Mouse (Mus musculus) heart, adult 11 months (tissue): ENCODE data around the gene Ccs.
"Not testable (repeated sequence)": the region's sequence is repeated elsewhere in the genome, so short reads cannot be mapped to it uniquely, and the experiment has no call there.

ENCODE experiments used
- DNase-seq: peaks from one replicate; pipeline ENCODE4 v3.0.0; 2022

The Ccs gene

GRCm38 (mm10) chr19:4833977-4834376 lies 5.2 kb downstream of the Ccs start:
- no peak for DNase-seq

DNA sequence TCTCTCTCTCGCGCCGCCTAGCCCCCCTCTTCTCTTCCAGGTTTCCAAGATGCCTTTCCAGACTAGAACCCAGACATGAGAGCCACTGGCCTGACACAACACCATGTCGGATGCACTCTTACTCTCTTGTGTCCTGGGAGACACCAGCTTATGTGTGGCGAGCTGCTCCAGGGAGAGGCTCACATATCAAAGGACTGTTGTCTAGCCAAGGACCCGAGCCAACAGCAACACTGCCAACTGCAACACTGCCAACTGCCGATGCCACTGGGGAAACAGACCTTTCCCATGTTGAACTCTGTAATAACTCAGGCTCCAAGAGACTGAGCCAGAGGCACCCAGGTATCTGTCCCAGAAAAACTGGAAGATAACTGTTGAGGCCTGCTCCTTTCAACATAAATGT lies 10.0 kb downstream of the Ccs start:
- peak; percentile 95 for DNase-seq

DNA sequence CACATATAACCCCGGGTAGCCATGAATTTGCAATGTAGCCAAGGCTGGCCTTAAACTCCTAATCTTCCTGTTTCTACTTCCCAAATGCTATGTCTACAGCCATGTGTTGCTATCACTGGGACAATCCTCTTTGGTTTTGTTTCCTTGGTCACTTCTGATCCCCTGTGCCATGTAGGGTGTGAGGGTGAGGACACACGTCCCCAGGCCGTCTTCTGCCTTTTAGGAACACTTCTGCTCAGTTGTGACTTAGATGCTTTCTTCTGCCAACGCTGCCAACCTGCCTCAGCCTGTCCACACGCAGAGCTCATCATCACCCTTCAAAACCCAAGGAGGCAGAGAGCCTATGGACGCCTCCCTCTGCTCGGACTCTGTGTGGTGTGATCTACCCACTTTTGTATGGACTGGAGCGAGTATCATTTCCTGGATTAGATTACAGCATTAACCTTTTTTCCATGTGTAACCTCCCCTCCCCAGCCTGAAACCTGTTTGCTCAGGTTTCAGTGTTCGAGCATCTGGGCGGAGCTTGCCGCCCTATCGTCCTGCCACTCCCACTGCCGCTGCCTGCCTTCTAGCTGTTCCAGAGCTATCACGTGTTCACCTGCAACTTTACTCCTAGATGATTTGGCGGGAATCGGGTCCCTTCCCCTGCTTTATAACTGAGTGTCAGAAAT lies 10.6 kb downstream of the Ccs start:
- DNase-seq = peak; percentile 78

DNA sequence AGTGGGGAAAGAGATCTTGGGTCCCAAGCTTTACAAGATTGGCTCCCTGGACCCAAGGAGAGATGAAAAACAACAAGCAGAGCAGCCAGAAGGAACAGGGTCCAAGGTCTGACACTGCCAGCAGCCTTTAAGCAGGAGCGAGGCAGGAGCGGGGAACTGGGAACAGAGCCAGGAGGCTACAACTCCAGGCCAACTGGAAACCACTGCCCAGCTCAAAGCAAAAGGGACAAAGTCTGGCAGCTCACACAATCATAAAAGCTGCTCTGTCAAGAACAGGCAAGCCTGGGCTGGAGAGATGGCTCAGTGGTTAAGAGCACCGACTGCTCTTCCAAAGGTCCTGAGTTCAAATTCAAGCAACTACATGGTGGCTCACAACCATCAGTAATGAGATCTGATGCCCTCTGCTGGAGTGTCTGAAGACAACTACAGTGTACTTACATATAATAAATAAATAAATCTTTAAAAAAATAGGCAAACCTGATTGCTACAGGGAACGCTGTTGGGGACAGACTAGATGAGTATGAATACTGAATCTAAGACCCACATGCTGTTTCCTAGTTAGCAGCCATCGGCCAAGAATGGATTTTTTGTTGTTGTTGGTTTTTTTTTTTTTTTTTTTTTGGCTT lies 18.3 kb downstream of the Ccs start:
- peak; percentile 98 for DNase-seq

- DNase-seq = peak; percentile 76
Observed at GRCm38 (mm10) chr19:4817182-4817835, 21.8 kb downstream of the Ccs start.

DNA sequence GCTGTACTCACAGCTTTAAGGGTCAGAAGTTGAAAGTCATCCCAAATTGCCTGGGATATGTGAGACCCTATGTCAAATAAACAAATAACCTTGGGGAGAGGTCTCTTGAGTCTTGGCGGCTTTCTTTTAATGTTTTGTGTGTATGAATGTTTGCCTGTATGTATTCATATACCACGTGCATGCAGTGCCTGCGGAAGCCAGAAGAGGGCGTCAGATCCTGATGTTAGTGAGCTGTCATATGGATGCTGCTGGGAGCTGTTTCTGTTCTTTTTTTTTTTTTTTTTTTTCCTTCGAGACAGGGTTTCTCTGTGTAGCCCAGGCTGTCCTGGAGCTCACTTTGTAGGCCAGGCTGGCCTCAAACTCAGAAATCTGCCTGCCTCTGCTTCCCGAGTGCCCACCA lies 26.1 kb downstream of the Ccs start:
- DNase-seq = no peak

DNA sequence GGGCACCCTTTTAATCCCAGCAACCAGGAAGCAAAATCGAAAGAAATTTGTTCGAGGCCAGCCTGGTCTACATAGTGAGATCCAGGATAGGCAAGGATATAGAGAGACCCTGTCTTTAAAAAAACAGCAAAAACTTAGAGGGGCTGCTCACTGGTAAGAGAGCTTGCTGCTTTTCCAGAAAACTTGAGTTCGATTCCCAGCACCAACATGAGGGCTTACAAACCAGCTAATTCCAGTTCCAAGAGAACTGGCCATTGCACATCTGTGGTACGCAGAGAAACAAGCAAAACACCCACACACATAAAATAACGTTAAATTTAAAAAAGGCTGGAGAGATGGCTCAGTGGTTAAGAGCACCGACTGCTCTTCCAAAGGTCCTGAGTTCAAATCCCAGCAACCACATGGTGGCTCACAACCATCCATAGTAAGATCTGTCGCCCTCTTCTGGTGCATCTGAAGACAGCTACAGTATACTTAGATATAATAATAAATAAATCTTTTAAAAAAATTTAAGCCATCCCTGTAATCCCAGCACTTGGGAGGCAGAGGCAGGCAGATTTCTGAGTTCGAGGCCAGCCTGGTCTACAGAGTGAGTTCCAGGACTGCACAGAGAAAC lies 26.7 kb downstream of the Ccs start:
- not testable (repeated sequence) for DNase-seq

- no peak for DNase-seq
Observed at GRCm38 (mm10) chr19:4811909-4812242, 27.3 kb downstream of the Ccs start.

- peak; percentile 100 for DNase-seq
Observed at GRCm38 (mm10) chr19:4811063-4811908, 27.8 kb downstream of the Ccs start, which contains the start of the genes Gm21992 and Rbm14. Gene Gm21992 (minus strand): TSS chr19:4811612. Gene Rbm14 (minus strand): TSS chr19:4811634.

DNA sequence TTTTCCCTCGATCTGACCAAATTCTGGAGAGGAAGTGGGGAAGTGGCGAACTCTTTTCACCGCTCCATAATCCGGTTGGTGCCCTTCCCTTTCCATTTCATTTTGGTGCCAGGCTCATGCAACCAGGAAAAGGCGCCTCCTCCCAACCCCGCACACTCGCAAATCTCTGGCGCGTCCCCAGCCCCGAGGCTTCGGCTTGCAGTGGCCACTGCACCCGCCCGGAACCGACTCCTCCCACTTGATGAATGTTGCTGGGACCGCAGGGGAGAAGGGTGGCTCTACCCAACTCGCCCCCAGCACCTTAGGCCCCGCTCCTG lies 28.4 kb downstream of the Ccs start:
- no peak for DNase-seq

- DNase-seq = no peak
Observed at GRCm38 (mm10) chr19:4810309-4810708, 28.8 kb downstream of the Ccs start.

- peak; percentile 93 for DNase-seq
Observed at GRCm38 (mm10) chr19:4803283-4803682, 35.8 kb downstream of the Ccs start.

DNA sequence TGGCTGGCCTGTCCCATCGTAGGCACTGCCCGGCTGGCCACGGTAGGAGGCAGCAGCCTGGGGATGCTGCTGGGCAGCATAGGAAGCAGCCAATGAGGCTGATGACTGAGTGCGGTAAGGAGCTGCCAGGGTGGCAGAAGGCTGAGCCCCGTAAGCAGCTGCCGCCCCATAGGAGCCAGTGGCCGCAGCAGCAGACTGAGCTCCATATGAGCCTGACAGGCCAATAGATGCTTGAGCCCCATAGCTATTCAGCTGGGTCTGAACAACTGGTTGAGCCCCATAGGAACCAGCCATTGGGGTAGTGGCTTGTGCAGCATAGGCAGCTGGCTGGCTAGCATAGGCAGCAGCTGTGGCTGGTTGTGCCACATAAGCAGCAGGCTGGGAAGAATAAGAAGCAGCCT lies 36.4 kb downstream of the Ccs start:
- no peak for DNase-seq

DNA sequence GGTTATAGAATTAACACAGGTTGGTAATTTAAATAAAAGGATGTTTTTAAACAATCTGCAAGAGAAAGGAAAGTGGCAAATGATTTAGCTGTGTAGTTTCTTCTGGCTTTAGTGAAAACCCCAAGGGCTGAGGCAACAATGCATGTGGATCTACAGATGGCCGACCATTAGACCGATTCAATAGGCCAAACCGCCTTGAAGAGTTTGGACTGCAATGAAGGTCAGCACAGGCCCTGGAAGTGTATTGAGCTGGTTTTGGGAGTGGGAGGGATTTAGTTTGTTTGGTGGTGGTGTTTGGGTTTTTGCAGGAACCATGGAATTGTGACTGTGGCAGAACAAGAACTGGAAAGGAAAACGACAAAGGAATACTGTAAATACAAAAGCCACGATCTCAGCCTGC lies 40.0 kb downstream of the Ccs start:
- DNase-seq = peak; percentile 75

- peak; percentile 52 for DNase-seq
Observed at GRCm38 (mm10) chr19:4797846-4798245, 41.3 kb downstream of the Ccs start.

DNA sequence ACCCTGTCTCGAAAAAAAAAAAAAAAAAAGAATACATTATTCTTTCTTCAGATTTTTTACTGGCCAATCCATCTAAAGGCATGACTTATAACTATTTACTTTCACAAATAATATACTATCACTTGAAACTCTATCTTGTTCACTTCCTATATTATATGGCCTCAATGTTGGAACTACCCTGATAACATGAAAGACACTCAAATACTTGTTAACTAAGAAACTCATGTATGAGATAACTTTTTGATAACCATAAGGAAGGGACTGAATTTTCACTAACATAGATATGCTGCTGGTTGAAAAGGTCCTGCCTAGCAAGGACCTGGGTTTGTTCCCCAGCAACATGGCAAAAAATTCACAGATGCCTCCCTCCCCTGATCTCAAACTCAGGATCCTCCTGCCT lies 43.2 kb downstream of the Ccs start:
- no peak for DNase-seq

DNA sequence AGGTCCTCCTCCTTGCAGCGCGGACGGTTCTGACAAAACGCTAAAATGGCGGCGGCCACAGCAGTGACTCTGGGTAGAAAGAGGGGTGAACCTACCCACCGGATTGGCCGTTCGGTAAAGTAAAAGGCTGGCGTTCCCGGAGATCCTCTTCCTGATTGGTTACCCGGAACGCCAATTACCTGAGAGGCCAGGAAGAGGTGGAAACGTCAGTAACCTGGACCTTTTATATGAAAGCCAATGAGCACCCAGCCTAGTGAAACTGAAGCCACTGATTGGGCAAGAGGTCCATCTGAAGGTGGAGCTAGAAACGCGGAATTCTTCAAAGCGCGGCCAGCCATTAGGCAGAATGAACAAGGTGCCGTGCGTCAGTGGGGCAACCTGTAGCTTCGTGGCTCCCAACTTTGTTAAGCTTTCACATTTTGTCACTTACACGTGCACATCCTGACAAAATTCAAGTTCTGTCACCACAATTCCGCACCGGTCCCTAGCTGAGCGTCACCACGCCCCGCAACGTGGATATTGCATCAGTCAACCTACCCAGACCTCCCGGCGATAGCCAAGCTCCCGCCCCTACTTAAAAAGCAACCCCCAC lies 45.2 kb downstream of the Ccs start, which contains the start of gene Rbm4:
Gene Rbm4 (minus strand): TSS at position 71 of the 592 bp plus-strand sequence.
- peak; percentile 100 for DNase-seq

- no peak for DNase-seq
Observed at GRCm38 (mm10) chr19:4793281-4793830, 45.8 kb downstream of the Ccs start.

DNA sequence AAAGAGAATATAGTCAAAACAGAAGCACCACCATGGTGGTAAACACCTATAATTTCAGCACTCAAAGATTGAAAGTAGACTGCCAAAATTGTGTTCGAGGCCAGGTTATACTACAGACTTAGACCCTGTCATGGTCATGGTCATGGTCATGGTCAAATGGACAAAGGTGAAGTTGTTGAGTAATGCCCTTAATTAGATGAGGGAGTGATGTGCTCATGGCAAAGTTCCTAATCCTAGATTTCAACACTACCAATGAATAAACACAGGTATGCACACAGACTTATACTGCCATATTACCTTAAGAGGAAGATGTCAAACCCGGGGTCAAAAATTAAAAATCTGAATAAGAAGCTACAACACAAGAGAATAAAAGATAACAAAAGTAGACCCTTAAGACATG lies 52.8 kb downstream of the Ccs start:
- DNase-seq = peak; percentile 31

DNA sequence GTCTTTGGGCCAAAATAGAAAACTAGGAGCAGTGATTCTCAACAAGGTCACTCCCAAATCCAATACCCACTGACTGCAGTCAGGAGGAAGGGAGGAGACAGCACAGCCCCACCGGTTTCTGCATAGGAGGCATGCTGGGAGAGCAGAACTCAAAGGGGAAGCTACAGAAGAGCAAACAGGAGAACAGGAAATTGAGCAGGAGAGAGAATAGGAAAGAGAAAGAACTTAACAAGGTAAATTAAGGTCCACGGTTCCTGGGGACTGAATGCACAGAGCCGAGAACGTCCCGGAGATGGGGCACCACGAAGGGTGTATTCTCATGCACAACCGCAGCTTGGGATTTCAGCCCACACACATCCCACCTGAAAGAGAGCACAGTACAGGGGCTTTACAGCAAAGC lies 53.9 kb downstream of the Ccs start:
- peak; percentile 54 for DNase-seq

DNA sequence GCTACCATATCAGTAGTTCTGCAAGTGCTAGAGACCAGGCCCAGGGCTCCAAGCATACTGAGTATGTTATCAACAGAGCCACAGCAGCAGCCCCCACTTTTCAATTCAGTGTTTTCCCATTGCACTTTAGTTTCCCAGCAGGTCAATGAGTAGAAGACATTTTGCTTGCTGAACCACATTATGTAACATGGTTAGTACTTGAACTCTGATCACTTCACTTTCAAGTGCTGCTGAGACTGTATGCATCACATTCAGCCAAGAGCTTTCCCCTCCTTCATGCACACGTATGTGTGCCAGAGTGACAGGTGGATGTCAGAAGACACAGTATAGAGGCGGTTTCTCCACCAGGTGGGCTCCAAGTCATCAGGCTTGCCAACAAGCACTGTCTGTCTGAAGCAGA lies 56.2 kb downstream of the Ccs start:
- peak; percentile 71 for DNase-seq
